Mouse (Mus musculus) kidney, adult 18-20 months (tissue): Measurements from ENCODE around the gene Hist1h3c.

Experiments used
- DNase-seq: peaks from one replicate; pipeline ENCODE4 v3.0.0; 2021

The Hist1h3c gene

DNA sequence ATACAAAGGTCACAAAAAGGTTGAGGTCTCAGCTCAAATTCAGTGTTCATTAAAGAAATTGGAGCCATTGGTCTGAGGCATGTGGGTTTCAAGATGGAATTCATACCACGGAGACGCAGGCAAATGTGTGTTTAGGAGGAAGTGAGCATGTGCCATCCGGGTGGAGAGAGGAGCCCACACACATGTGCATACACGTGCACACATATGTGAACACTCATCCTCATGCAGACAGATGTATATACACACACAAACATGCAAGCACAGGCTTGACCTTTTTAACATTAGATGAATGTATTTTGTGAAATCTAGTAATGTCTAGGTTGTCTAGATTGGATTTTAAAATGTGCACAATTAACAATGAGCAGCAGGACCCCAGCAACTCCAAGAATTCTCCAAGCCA, 43.2 kb downstream of the Hist1h3c start:
- DNase-seq, result no peak

DNA sequence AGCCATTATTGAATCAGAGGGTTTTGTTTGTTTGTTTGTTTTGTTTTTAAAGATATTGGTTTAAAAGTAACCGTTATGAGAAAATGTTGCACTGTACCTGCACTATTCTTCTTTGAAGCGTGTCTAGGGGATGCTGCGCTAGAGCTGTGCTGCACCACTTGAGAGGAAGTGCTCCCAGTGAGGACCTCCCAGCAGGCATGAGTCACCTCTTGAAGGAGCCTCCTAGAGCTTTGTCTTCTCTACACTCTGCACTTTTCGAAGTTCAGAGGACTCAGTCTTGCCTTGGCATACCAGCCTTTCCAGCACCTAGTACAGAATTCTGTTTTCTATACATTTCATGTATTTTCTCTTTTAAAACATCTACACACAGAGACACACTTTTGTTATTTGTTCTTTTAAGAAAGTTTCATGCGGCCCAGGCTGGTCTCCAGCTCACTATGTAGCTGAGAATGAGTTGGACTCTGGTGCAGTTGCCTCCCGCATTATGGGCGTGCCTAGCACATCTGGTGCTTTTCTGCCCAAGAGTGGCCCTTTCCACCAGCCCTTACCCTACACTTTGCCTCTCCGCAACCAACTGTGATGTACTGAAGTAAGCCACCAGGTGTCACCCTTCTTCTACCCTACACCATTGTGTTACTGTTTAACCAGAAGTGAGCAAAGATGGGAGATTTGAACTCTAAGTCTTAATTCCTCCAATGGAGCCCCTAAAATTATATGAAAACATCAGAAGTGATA, 44.4 kb downstream of the Hist1h3c start:
- peak; percentile 79 for DNase-seq

DNA sequence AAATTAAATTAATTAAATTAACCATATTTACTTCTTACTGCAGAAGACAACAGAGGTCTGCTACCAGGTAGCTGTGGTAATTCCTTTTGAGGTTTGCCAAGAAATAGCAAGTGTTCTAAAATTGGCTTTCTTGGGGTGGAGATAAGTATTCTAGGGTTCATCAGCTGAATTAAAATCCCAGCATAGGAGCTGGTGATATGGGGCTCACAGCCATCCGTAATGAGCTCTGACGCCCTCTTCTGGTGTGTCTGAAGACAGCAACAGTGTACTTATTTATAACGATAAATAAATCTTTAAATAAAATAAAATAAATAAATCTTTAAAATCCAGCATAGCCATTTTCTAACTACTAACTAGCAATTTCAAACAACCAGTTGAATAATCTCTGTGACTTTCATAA, 45.6 kb downstream of the Hist1h3c start:
- DNase-seq, result no peak

DNA sequence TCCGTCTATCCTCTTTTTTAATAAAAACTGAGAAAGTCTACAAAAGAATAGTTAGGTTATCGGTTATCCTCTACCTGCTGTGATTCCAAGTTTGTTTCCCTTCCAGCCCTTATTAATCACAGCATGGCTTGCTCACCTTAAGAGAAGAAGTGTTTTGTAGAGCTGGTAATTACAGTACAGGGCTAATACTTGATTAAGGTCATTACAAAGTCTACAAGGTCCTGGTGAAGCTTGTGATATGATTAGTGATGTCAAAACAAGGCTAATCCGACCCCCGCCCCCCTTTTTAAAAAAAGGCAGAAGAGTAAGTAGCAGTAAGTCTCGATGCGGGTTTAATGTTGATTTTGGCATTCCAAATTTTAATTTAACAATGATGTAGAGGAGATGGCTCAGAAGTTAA, 46.4 kb downstream of the Hist1h3c start:
- no peak for DNase-seq

DNA sequence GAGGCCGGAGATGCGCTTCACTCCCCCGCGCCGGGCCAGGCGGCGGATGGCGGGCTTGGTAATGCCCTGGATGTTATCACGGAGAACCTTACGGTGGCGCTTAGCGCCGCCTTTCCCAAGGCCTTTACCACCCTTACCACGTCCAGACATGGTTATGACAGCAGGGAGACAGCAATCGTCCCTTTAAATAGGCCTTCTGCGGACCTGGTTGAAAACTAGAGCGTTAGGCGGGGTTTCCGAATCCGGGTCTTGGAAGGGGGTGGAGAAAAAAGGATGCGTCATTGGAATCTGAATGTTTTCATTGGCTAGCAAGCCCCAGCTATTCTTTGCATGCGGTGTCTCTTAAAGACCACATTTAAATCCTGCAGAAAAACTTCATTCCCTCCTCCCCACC, 47.1 kb downstream of the Hist1h3c start, which contains the start of gene Hist1h4c:
Hist1h4c (minus strand) TSS at position 155 of the 394 bp plus-strand sequence.
- peak; percentile 99 for DNase-seq

DNA sequence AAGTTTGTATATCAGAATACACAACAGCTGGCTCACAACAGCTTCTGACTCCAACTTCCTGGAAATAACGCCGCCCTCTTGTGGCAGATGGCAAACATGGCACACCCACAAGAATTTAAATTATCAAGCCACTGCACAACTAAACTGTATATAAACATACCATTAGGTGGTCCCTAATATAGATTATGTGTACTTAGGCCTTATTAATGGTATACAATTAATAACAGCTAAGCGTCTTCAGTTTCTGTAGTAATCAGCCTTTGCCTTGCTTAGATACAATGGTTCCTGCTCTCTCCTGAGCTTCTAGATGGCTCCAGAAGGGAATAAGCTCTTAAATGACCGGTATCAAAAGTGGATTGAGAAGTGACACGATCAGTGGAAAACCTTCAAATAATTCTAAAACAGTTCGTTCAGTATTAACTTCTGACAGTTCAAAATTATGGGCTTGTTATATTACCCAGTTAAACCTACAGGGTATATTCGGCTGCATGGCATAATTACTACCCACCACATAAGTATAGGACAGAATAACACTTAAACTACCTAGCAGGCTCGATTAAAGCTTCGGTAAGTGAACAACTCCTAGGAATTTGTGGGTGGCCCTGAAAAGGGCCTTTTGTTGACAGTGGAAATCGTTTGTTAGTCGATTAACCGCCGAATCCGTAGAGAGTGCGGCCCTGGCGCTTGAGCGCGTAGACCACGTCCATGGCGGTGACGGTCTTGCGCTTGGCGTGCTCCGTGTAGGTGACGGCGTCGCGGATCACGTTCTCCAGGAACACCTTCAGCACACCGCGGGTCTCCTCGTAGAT, 47.7 kb downstream of the Hist1h3c start:
- peak; percentile 34 for DNase-seq

DNA sequence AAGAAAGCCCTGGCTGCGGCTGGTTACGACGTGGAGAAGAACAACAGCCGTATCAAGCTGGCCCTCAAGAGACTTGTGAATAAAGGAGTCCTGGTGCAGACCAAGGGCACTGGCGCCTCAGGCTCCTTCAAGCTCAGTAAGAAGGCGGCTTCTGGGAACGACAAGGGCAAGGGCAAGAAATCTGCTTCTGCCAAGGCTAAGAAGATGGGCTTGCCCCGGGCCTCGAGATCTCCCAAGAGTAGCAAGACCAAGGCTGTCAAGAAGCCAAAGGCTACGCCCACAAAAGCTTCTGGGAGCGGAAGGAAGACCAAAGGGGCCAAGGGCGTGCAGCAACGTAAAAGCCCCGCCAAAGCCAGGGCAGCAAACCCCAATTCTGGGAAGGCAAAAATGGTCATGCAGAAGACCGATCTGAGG, 49.3 kb downstream of the Hist1h3c start:
- no peak for DNase-seq

DNA sequence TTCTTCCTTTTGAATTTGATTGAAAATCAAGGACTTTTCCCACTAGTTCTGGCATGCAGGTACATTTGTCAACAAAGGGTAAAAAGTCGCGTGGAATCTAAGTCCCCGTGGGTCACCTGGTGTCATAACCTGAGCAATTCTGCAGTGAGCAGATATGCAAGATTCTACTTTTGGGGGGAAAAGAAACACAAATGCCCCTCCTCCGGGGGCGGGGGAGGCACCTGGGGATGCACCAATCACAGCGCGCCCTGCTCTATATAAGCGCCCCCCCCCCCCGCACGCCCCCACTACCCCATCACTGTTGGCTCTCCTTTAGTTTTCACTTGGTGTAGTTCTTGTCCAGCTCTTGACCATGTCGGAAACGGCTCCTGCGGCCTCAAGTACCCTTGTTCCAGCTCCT, 49.9 kb downstream of the Hist1h3c start, which contains the start of gene Hist1h1t:
Hist1h1t (plus strand) TSS at position 301 of the 400 bp plus-strand sequence.
- DNase-seq, result no peak
